Mouse (Mus musculus) cerebellum, adult 2 months (tissue): ENCODE data around the gene Nalcn. TPM values are rescaled to one million over a fixed set of nuclear protein-coding genes. Genes with fewer than 3 reads are reported as not detected.

Experiments used
- DNase-seq, 2 experiments: peaks; one replicate each; pipeline ENCODE4 v3.0.0; 2021
- H3K27ac ChIP-seq: fragments of 200-500 bp; 2 replicates; pipeline ENCODE4 v1.5.1; 2012; ENCODE audit warnings: low read length, control low read depth, inconsistent platforms; ENCODE audit not compliant: insufficient read depth
- H3K27me3 ChIP-seq: fragments of 200-500 bp; 2 replicates; pipeline ENCODE4 v1.6.1; 2012; ENCODE audit warnings: inconsistent platforms, mild to moderate bottlenecking, low read length, moderate library complexity; ENCODE audit not compliant: control insufficient read depth, insufficient read depth
- H3K4me1 ChIP-seq: fragments of 200-500 bp; 2 replicates; pipeline ENCODE4 v1.6.1; 2011; ENCODE audit warnings: low read length; ENCODE audit not compliant: control insufficient read depth, insufficient read depth
- H3K4me3 ChIP-seq: fragments of 200-500 bp; replicated peaks from 2 replicates; pipeline ENCODE3; 2011; ENCODE audit warnings: mild to moderate bottlenecking, low read depth, low read length, control low read depth; ENCODE audit not compliant: insufficient read depth
- CTCF ChIP-seq: fragments of 200-500 bp; IDR thresholded peaks from 2 replicates; pipeline ENCODE4 v1.5.1; 2011; ENCODE audit warnings: low read depth, mild to moderate bottlenecking, control low read depth, low read length, moderate library complexity, borderline replicate concordance; ENCODE audit not compliant: insufficient read depth
- POLR2A ChIP-seq: fragments of 200-500 bp; IDR thresholded peaks from 2 replicates; pipeline ENCODE4 v1.6.1; 2011; ENCODE audit warnings: low read length, control low read depth, borderline replicate concordance; ENCODE audit not compliant: insufficient read depth
- WGBS: fragments of 180-500 bp; shearing (Covaris S2); methylation state at CpG from one replicate; pipeline ENCODE4 v1.1.7; 2018; 5-methylcytosine and 5-hydroxymethylcytosine counted together
- polyA plus RNA-seq: library from polyadenylated mRNA; depleted of rRNA; stranded (reverse); fragments of >200 nt; gene quantifications from 2 replicates; pipeline ENCODE4 v1.2.3, GENCODE M21; 2012

The Nalcn gene
- polyA plus RNA-seq, 1 experiment, result 32.1 TPM

DNA sequence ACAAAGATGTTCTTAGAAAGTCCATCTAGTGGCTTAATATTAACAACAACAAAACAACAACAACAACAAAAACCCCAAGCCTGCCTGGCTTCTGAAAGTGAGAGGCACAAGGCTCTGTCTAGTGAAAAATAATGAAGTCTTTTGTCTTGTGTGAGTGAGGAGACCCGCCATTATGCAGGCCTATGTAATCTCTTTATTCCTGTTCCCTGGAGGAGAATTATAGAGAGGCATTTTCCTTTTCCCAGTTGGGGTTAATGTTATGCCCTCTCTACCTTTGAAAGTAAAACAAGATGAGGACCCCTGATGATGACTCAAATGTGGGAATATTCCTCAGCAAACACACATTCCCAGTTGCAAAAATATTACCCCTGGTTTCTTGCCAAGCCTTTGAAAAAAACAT is 295.1 kb downstream of the Nalcn start:
- no peak for TF ChIP-seq CTCF
- Histone ChIP-seq H3K4me3 (no peak overlapping the region), H3K27me3 (no peaks in the 10 kb centered on the region), H3K4me1 (no peaks in the 10 kb centered on the region), H3K27ac (no peak overlapping the region)
- 33% methylated on average over 1 of the region's 1 CpGs for WGBS
- no peak for DNase-seq

DNA sequence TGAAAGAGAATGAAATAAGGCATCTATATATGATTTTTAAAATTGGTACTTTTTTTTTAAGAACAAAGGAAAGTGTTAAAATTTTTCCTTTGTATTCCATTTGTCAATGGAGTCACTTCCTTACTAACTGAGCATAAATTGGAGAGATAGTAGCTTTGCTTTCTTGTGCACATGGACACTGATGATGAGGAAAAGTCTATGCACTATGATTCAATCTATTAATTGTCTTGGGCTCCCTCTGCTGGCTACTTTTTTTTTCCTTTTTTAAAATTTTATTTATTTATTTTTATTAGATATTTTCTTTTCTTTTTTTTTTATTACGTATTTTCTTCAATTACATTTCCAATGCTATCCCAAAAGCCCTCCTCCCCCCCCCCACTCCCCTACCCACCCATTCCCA is 312.6 kb downstream of the Nalcn start:
- WGBS, result 42% methylated on average over 1 of the region's 1 CpGs

DNA sequence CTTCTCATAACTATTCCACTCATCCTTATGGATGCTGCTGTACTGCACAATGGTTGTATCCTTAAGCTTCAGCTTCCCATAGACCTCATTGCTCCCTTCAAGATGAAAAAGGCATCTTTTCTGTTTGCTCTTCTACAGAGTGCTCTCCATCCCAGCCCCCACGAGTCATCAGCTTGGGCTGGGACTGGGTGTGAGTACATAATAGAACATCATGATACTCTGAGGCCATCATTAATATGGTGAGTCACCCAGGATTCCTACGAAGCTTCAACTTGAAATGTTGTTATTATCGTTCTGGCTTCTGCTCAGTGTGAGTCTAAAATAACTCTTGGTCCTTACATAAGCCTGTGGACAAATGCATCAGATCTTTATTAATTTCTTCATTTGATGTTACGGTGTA is 314.6 kb downstream of the Nalcn start:
- H3K4me3 ChIP-seq, result no peak overlapping the region
- H3K27me3 ChIP-seq, result no peaks in the 10 kb centered on the region
- H3K4me1 ChIP-seq, result no peaks in the 10 kb centered on the region
- peak in 1 of 2 experiments; percentile 25 for DNase-seq
- WGBS, result 62% methylated on average over 4 of the region's 4 CpGs
- no peak overlapping the region for H3K27ac ChIP-seq
- no peak for TF ChIP-seq POLR2A
- TF ChIP-seq CTCF, result no peak

More for the DNA sequence above, 312.6 kb downstream of the Nalcn start:
- no peaks in the 10 kb centered on the region for H3K27me3 ChIP-seq
- H3K4me3 ChIP-seq, result no peak overlapping the region
- H3K27ac ChIP-seq, result no peak overlapping the region
- no peak for DNase-seq
- H3K4me1 ChIP-seq, result no peaks in the 10 kb centered on the region
- TF ChIP-seq POLR2A, result no peak
- peak; percentile 44; the same call in 1 of the 2 replicates for TF ChIP-seq CTCF

DNA sequence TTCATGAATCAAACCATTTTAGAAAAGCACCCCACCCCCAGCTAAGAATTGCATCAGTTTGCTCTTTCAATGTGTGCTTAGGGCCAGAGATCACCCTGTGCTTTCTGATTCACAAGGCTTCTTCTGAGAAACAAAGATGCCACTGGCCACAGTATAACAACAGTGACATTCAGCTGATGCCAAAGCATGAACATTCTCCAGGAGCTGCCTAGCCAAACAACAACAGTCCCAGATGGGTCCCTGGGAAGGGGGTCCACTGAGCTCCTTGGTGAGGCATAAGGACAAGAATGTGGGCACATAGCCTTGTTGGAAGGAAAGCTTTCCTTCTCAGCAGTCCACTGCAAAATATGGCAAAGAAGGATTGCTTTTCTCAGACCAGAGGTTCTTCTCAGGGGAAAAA is 330.9 kb downstream of the Nalcn start:
- DNase-seq, result peak; percentile 33 to 70
- TF ChIP-seq POLR2A (no peak), CTCF (no peak)
- no peak overlapping the region for H3K27ac ChIP-seq

DNA sequence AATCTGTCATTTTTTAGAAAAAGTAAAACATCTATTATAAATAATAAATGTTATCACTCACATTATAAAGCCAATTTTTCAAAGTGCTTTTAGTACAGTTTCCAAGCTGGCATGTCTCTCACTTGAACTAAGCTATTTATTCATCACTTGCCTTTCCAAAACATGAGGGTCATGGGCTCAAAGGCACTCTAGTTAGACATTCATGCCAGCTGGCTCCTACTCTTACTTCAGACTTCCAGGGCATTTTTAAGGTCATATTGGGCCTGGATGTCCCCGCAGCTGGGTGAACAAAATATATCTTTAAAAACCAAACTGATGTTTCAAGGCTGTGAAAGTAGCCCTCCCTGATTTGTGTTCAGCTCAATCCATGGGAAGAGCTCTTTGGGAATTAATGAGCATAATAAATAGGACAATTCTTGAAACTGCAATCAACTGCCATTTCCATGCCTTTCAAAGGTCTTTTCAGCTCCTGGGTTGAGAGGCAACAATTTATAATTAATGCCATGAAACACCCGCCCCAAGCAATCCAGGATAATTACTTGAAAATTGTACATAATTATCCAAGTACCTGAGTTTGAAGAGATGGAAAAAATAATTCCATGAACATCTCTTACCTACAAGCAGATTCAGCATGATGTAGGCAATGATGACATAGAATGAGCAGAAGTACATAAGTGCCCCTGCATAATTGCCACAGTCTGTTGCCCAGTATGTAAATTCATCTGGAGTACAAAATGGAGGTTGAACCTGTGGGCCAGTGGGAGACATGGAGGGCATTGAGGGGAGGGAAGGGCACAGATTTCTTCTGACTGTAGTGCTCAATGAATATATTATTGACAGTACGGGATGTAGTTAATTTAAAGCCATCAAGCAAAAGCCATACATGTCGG is 335.6 kb downstream of the Nalcn start:
- Histone ChIP-seq H3K27me3 (no peaks in the 10 kb centered on the region), H3K4me1 (peaks cover 3% of the 10 kb centered on the region), H3K4me3 (no peak overlapping the region), H3K27ac (no peak overlapping the region)
- peak in 1 of 2 experiments; percentile 23 for DNase-seq
- no peak for TF ChIP-seq POLR2A
- no peak for TF ChIP-seq CTCF
- 85% methylated on average over 4 of the region's 4 CpGs for WGBS

More for the DNA sequence above, 330.9 kb downstream of the Nalcn start:
- Histone ChIP-seq H3K4me3 (no peak overlapping the region), H3K4me1 (peaks cover 3% of the 10 kb centered on the region), H3K27me3 (no peaks in the 10 kb centered on the region)

DNA sequence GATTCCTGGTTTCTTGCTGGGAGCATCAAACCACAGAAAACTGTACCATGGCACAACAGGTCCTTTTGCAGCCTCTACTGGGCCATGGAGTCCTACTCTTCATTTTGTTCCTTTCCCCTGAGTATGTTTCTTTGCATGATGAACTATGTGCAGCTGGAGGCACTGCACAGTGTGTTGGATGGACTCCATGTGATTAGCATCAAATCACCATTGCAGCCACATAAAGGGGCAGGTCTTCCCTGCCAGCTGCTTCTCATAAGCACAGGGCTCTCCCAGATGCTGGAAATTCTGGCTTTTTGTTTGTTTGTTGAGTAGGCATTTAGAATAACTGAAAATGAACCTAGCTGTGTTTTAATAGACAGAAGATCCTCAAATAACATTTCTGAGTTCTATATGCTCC is 344.8 kb downstream of the Nalcn start:
- no peak for DNase-seq
- Histone ChIP-seq H3K27ac (no peak overlapping the region), H3K27me3 (no peaks in the 10 kb centered on the region), H3K4me1 (no peaks in the 10 kb centered on the region), H3K4me3 (no peak overlapping the region)
- TF ChIP-seq POLR2A (no peak), CTCF (no peak)

DNA sequence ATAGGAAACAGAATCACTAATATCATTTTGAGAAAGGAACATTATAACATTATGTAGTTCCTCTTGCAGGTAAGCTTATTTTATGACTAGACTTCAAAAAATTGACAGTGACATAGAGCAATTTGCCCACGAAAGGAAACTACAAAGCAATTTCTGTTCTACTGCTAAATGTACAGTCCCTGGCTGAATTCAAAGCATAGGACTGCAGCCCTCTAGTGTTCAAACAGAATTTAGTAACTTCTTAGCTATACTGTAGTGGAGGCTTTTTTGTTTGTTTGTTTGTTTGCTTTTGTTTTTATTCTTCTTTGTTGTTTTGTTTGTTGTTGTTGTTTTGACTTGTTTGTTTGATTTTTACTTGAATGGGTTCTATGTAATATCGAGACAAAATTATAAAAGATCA is 354.8 kb downstream of the Nalcn start:
- Histone ChIP-seq H3K4me1 (no peaks in the 10 kb centered on the region), H3K4me3 (no peak overlapping the region), H3K27me3 (no peaks in the 10 kb centered on the region), H3K27ac (no peak overlapping the region)
- peak in 1 of 2 experiments; percentile 23 for DNase-seq
- no peak for TF ChIP-seq POLR2A
- peak; percentile 22; the same call in 1 of the 2 replicates for TF ChIP-seq CTCF
- WGBS, result 65% methylated on average over 2 of the region's 2 CpGs

DNA sequence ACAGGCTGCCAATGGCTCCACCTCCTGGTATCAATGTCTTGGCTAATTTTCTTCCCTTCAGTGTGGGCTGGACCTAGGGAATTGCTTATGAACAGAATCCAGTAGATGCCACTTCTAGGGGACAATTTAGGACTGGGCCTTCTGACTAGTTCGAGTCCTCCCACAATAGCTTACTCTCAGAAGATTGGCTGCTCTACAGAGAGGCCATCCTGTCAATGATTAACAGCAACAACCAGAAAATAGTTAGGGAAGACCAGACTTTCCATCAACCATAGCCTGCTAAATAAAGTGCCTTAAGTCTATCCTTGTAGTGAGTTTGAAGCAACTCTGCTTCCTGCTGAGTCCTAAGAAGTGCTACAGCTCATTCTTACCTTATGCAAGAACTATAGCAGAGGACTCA is 386.2 kb downstream of the Nalcn start:
- 85% methylated on average over 1 of the region's 1 CpGs for WGBS
- DNase-seq, result no peak
- no peaks in the 10 kb centered on the region for H3K27me3 ChIP-seq
- no peaks in the 10 kb centered on the region for H3K4me1 ChIP-seq
- no peak for TF ChIP-seq POLR2A
- TF ChIP-seq CTCF, result no peak
- H3K4me3 ChIP-seq, result no peak overlapping the region
- H3K27ac ChIP-seq, result no peak overlapping the region

DNA sequence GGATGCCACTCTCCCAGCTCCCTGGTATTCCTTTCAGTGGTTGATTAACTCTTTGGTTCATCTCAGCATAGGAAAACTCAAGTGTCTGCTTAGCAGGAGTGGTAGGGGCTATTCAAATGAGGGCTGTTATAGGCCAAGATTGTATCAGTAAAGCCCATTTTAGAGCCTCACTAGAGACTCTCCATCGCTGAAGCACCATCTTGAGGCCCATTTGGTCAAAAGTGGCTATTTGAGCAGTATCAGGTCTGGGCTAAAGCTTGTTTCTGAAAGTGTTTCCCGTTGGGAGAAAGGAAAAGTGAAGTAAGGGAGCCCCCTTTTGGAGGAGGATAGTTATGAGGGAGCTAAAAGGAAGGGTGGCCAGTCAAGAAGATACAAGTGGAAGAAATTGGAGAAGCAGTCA is 387.0 kb downstream of the Nalcn start:
- 11% methylated on average over 2 of the region's 2 CpGs for WGBS
- Histone ChIP-seq H3K27me3 (no peaks in the 10 kb centered on the region), H3K27ac (no peak overlapping the region), H3K4me3 (no peak overlapping the region), H3K4me1 (no peaks in the 10 kb centered on the region)
- TF ChIP-seq CTCF (no peak), POLR2A (no peak)
- peak; percentile 36 to 66 for DNase-seq
